Mouse (Mus musculus) stomach, postnatal 0 days (tissue): ENCODE data around the gene Tnfrsf25.
A peak's percentile ranks its signal among the peaks of the same experiment; 100 is the strongest.

ENCODE experiments used
- CTCF ChIP-seq: IDR thresholded peaks from 2 replicates; pipeline ENCODE4 v1.5.1; 2016; ENCODE audit warnings: antibody characterized with exemption, low read depth, mild to moderate bottlenecking, moderate library complexity
- EP300 ChIP-seq: optimal IDR thresholded peaks from 2 replicates; pipeline ENCODE3; 2016; ENCODE audit warnings: antibody characterized with exemption

DNA sequence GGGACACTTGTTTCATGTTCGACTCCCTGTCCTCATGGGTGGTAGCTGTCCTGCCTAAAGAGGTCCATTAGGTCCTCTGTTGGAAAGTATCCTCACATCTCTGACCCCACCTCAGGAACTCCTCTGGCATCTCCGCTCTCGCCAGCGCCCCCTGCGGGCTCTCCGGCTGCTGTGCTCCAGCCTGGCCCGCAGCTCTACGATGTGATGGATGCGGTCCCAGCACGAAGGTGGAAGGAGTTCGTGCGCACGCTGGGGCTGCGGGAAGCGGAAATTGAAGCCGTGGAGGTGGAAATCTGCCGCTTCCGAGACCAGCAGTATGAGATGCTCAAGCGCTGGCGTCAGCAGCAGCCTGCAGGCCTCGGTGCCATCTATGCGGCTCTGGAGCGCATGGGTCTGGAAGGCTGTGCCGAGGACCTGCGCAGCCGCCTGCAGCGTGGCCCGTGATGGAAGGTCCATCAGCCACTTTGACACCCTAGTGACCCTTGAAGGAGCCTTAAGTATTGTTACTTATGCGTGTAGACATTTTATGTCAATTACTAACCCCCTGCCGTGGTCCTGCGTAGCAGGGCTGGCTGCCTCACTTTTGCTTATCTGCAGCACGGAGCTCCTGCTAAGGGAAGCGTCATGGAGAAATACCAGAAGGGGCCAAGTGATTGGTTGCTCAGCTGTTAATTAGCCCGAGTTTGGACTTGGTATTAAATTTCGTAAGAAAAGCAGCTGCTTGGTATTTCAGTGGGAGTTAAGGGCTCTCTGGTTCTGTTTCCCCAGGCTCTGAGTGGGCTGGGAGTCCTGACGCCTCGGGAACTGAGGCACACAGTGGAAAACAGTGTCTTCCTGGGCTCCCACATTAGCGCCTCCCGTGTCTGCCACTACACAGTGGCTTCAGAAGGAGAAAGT is 3.9 kb downstream of the Tnfrsf25 start:
- TF ChIP-seq CTCF (peak; percentile 74), EP300 (no peak)
